Mouse (Mus musculus) CD4-positive naive resting alpha-beta T cell, adult 57 days (primary cell): Measurements from ENCODE around the gene Gm382. TPM values are rescaled to one million over a fixed set of nuclear protein-coding genes. Genes with fewer than 3 reads are reported as not detected.

Experiments
- total RNA-seq: library from RNA; stranded (reverse); gene quantifications from one replicate; pipeline ENCODE4 v1.2.4, GENCODE M21; 2023

Gene Gm382
- not detected for total RNA-seq

DNA sequence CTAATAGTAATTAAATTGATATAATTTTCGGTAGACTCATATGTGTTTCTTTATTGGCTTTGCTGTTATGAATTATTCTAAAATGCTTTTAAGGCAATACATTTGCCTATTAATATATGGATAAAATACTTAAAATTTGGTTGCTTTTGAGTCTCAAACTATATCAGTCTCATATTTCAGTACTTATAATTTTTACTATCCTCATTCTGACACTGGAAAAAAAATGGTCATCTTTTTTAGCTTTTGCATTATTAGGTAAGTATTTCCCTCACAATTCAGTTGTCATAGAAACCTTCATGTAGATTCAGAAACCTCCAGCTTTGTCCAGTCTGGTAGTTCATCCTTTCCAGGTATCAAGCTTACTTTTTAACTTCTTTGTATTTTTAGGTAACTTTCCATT, at the start of gene Gm382:
Gm382 (plus strand) TSS at position 301 of the 400 bp plus-strand sequence.

Other genes starting within 250 kb of the Gm382 start
- gene 4932411N23Rik, start 224.1 kb upstream of the Gm382 start, total RNA-seq = not detected